Mouse (Mus musculus) spleen, adult 10 weeks (tissue): ENCODE data around the gene Pip4k2c. TPM values are rescaled to one million over a fixed set of nuclear protein-coding genes. Genes with fewer than 3 reads are reported as not detected.

Source experiments
- polyA plus RNA-seq: library from polyadenylated mRNA; stranded (reverse); fragments of 350-450 nt; fragmentation: Illumina TruSeq; extraction: RNeasy Lipid Tissue Mini Kit (QIAGEN cat#74804); gene quantifications from one replicate; pipeline ENCODE4 v1.2.3, GENCODE M21; 2015; ENCODE audit warnings: low replicate concordance; ENCODE audit not compliant: insufficient read depth

Gene Pip4k2c
- 37.1 TPM for polyA plus RNA-seq

GRCm38 (mm10) chr10:127211414-127211854 is at the start of gene Pip4k2c:
TSS of gene Pip4k2c (minus strand) at chr10:127211585.

GRCm38 (mm10) chr10:127195328-127196129 is 15.9 kb downstream of the Pip4k2c start, which contains the start of gene Dtx3:
TSS of gene Dtx3 (minus strand) at chr10:127195728.

GRCm38 (mm10) chr10:127189651-127190381 is 21.6 kb downstream of the Pip4k2c start, which contains the start of gene Arhgef25:
TSS of gene Arhgef25 (minus strand) at chr10:127190083.

DNA sequence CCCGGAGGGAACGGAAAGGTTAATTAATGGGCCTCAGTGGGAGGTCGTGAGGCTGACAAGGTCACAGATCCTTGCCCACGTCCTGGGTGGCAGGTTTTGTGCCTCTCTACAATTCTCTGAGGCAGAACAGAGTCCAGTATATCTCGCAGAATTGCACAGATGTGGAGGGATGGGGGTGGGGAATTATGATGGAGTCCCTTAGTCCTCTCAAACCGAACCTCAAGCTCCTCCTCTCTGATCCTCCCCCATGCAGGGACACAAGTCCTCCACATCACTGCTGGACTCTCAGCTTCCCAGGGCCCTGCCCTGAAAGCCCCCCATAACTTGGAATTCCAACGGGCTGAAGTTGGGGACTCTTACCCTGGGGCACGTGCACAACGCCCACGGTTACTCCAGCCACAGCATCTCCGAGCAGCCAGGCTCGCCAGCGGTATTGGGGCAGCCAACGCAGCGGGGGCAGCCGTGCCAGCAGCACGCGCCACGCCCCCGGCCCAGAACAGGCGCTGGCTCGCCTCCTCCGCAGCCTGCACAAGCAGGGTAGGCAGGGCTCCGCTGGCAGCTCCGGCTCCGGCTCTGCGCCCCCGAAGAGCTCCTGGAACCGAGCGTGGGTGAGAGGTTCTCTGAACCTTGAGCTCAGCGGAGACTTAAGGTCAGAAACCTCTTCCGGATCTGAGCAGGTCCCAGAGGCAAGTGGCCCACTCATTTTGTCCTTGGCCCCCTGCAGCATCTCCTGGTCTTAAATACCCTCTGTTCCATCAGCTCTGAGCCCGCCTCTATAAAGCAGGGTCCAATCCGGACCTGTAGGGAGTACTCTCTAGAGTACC is 31.3 kb downstream of the Pip4k2c start, which contains the start of gene Slc26a10:
Slc26a10 (minus strand) TSS at position 775 of the 824 bp plus-strand sequence.

GRCm38 (mm10) chr10:127164631-127165353 is 46.6 kb downstream of the Pip4k2c start, which contains the start of gene B4galnt1:
TSS of gene B4galnt1 (plus strand) at chr10:127165225.

Other genes starting within 250 kb of the Pip4k2c start
- 71.0 TPM for gene Ctdsp2, start 232.9 kb downstream of the Pip4k2c start, polyA plus RNA-seq
- 0.35 TPM for gene Avil, start 210.9 kb downstream of the Pip4k2c start, polyA plus RNA-seq
- 17.2 TPM for gene Tsfm, start 180.7 kb downstream of the Pip4k2c start, polyA plus RNA-seq
- 19.8 TPM for gene Mettl1, start 170.2 kb downstream of the Pip4k2c start, polyA plus RNA-seq
- 0.22 TPM for gene Eef1akmt3, start 170.1 kb downstream of the Pip4k2c start, polyA plus RNA-seq
- 0.25 TPM for gene Cyp27b1, start 163.3 kb downstream of the Pip4k2c start, polyA plus RNA-seq
- gene March9, start 151.4 kb downstream of the Pip4k2c start, polyA plus RNA-seq, result 1.4 TPM
- 121 TPM for gene Cdk4, start 148.1 kb downstream of the Pip4k2c start, polyA plus RNA-seq
- gene Tspan31, start 141.3 kb downstream of the Pip4k2c start, polyA plus RNA-seq, result 72.3 TPM
- 15.7 TPM for gene Agap2, start 136.3 kb downstream of the Pip4k2c start, polyA plus RNA-seq
- 51.3 TPM for gene Os9, start 90.5 kb downstream of the Pip4k2c start, polyA plus RNA-seq
- gene B4galnt1, start 46.4 kb downstream of the Pip4k2c start, polyA plus RNA-seq, result 130 TPM
- gene Slc26a10, start 30.9 kb downstream of the Pip4k2c start, polyA plus RNA-seq, result 1.7 TPM
- gene Arhgef25, start 21.5 kb downstream of the Pip4k2c start, polyA plus RNA-seq, result 13.6 TPM
- 38.7 TPM for gene Dtx3, start 15.9 kb downstream of the Pip4k2c start, polyA plus RNA-seq
- 1.6 TPM for gene Kif5a, start 51.8 kb upstream of the Pip4k2c start, polyA plus RNA-seq
- 61.6 TPM for gene Dctn2, start 54.8 kb upstream of the Pip4k2c start, polyA plus RNA-seq
- 18.9 TPM for gene Mbd6, start 77.4 kb upstream of the Pip4k2c start, polyA plus RNA-seq
- gene Mars, start 100.2 kb upstream of the Pip4k2c start, polyA plus RNA-seq, result 29.4 TPM
- gene Arhgap9, start 110.4 kb upstream of the Pip4k2c start, polyA plus RNA-seq, result 70.2 TPM
- gene Gli1, start 130.4 kb upstream of the Pip4k2c start, polyA plus RNA-seq, result 0.39 TPM
- not detected for gene Inhbe, start 142.8 kb upstream of the Pip4k2c start, polyA plus RNA-seq
- gene Inhbc, start 158.8 kb upstream of the Pip4k2c start, polyA plus RNA-seq, result not detected
- 99.4 TPM for gene R3hdm2, start 168.7 kb upstream of the Pip4k2c start, polyA plus RNA-seq